Mouse (Mus musculus) myocyte (in vitro differentiated cells): Measurements from ENCODE around the gene Klk6. TPM values are rescaled to one million over a fixed set of nuclear protein-coding genes. Genes with fewer than 3 reads are reported as not detected.

Experiments used
- polyA plus RNA-seq: library from polyadenylated mRNA; unstranded; fragments of >200 nt; fragmentation: generic; extraction: Trizol; gene quantifications from one replicate; pipeline ENCODE4 v1.2.1, GENCODE M21; 2012; ENCODE audit warnings: missing spikeins

The Klk6 gene
- polyA plus RNA-seq, 1 experiment, result not detected

Other genes with a start within 250 kb of the Klk6 start
- gene Zfp719, start 244.9 kb upstream of the Klk6 start, polyA plus RNA-seq, result 2.8 TPM
- not detected for gene Zfp819, start 217.3 kb upstream of the Klk6 start, polyA plus RNA-seq
- not detected for gene Ceacam18, start 189.8 kb upstream of the Klk6 start, polyA plus RNA-seq
- not detected for gene Siglece, start 164.3 kb upstream of the Klk6 start, polyA plus RNA-seq
- 9.9 TPM for gene Ctu1, start 152.5 kb upstream of the Klk6 start, polyA plus RNA-seq
- not detected for gene Klk14, start 134.1 kb upstream of the Klk6 start, polyA plus RNA-seq
- not detected for gene Klk13, start 111.9 kb upstream of the Klk6 start, polyA plus RNA-seq
- gene Klk12, start 55.6 kb upstream of the Klk6 start, polyA plus RNA-seq, result 0.05 TPM
- gene Klk11, start 49.9 kb upstream of the Klk6 start, polyA plus RNA-seq, result 0.56 TPM
- 1.1 TPM for gene Klk10, start 43.5 kb upstream of the Klk6 start, polyA plus RNA-seq
- not detected for gene Klk9, start 32.6 kb upstream of the Klk6 start, polyA plus RNA-seq
- gene Klk8, start 26.9 kb upstream of the Klk6 start, polyA plus RNA-seq, result not detected
- gene Klk7, start 13.2 kb upstream of the Klk6 start, polyA plus RNA-seq, result not detected
- gene Klk5, start 17.5 kb downstream of the Klk6 start, polyA plus RNA-seq, result not detected
- 0.22 TPM for gene Klk4, start 56.7 kb downstream of the Klk6 start, polyA plus RNA-seq
- gene Klk15, start 109.2 kb downstream of the Klk6 start, polyA plus RNA-seq, result not detected
- gene Klk1b8, start 126.2 kb downstream of the Klk6 start, polyA plus RNA-seq, result not detected
- gene Klk1b1, start 142.3 kb downstream of the Klk6 start, polyA plus RNA-seq, result not detected
- gene Klk1b9, start 151.6 kb downstream of the Klk6 start, polyA plus RNA-seq, result not detected
- not detected for gene Klk1b11, start 171.4 kb downstream of the Klk6 start, polyA plus RNA-seq
- 0.32 TPM for gene Klk1b26, start 187.7 kb downstream of the Klk6 start, polyA plus RNA-seq
- 0.11 TPM for gene Klk1b27, start 227.8 kb downstream of the Klk6 start, polyA plus RNA-seq